27 mouse cellular contexts compared by ENCODE assay signal in genomic region chr13:48104766-48105165, GRCm38 (mm10).
DNase-seq lines count a peak whose midpoint lies in the region; ATAC-seq and TF ChIP-seq lines count a peak whose summit lies in the region.
"Had no signal": no experiment of that assay in that cellular context is flagged by ENCODE, and none has a peak within 500 bp of the region (broad histone marks: within the 10 kb centered on the region; RNA-seq: fewer than 3 reads in every experiment).

No protein-coding gene starts in this region.

- no peak for DNase-seq in forebrain, embryonic 10.5 days (ENCODE audit: extremely low spot score, low spot score)
- peak; percentile 3 for DNase-seq in lung, embryonic 14.5 days
- no peak for DNase-seq in lung, postnatal 25 days (ENCODE audit: low spot score)
- DNase-seq in urinary bladder, postnatal 25 days (ENCODE audit: low spot score): peak; percentile 29
- no peak for DNase-seq in urinary bladder, postnatal 10 days (ENCODE audit: low spot score)
- DNase-seq in forelimb bud, embryonic 11.5 days (ENCODE audit: low read depth, low spot score): peak; percentile 23
- DNase-seq in left cerebral cortex, postnatal 25 days (ENCODE audit: low spot score in 2 of 2): no peak
- DNase-seq: adrenal gland, adult 8-10 months; cerebellum, adult 8-10 months; cerebellum, postnatal 25 days; heart, postnatal 14 days; kidney, adult 11 months; liver; right cerebral cortex, adult 18-20 months; spleen, adult 18-20 months; thymus, adult 2 months; thymus, postnatal 36 days had no signal

- WGBS in forebrain, embryonic 10.5 days: 77% methylated on average over 6 of the region's 6 CpGs
- WGBS in forebrain, embryonic 15.5 days: 54% methylated on average over 6 of the region's 6 CpGs
- 43% methylated on average over 6 of the region's 6 CpGs for WGBS in lung, embryonic 14.5 days

- peaks cover 40% of the 10 kb centered on the region for H3K27me3 ChIP-seq in forebrain, embryonic 10.5 days (ENCODE audit: poor library complexity, severe bottlenecking)
- H3K27me3 ChIP-seq in forebrain, embryonic 15.5 days: no peaks in the 10 kb centered on the region
- H3K27me3 ChIP-seq in lung, embryonic 14.5 days (ENCODE audit: insufficient read depth, low read length): no peaks in the 10 kb centered on the region
- H3K27me3 ChIP-seq: hindbrain, embryonic 15.5 days had no signal

- no peak overlapping the region for H3K4me2 ChIP-seq in forebrain, embryonic 15.5 days (replicated peaks)
- no peak overlapping the region for H3K4me2 ChIP-seq in lung, embryonic 14.5 days
- H3K4me2 ChIP-seq: hindbrain, embryonic 15.5 days; midbrain, embryonic 11.5 days had no signal

- intact Hi-C loops in left cerebral cortex, postnatal 25 days (cut with DNase I): no loop called here

- no peak overlapping the region for H3K4me3 ChIP-seq in forebrain, embryonic 10.5 days
- H3K4me3 ChIP-seq in forebrain, embryonic 15.5 days: no peak overlapping the region
- H3K4me3 ChIP-seq in lung, embryonic 14.5 days (ENCODE audit: low read depth, low read length): no peak overlapping the region
- H3K4me3 ChIP-seq: hindbrain, embryonic 10.5 days; hindbrain, embryonic 15.5 days had no signal

- peak overlapping the region; percentile 82 for H3K27ac ChIP-seq in forebrain, embryonic 10.5 days
- no peak overlapping the region for H3K27ac ChIP-seq in forebrain, embryonic 15.5 days (replicated peaks)
- H3K27ac ChIP-seq in lung, embryonic 14.5 days (ENCODE audit: low read depth): no peak overlapping the region
- H3K27ac ChIP-seq: hindbrain, embryonic 10.5 days; hindbrain, embryonic 15.5 days; liver, embryonic 14.5 days; stomach, postnatal 0 days had no signal

- H3K36me3 ChIP-seq in forebrain, embryonic 10.5 days (replicated peaks): no peaks in the 10 kb centered on the region
- no peaks in the 10 kb centered on the region for H3K36me3 ChIP-seq in forebrain, embryonic 15.5 days
- no peaks in the 10 kb centered on the region for H3K36me3 ChIP-seq in lung, embryonic 14.5 days (ENCODE audit: insufficient read depth)
- H3K36me3 ChIP-seq: hindbrain, embryonic 10.5 days; hindbrain, embryonic 15.5 days had no signal

- H3K4me1 ChIP-seq in forebrain, embryonic 10.5 days: peaks cover 64% of the 10 kb centered on the region
- peaks cover 31% of the 10 kb centered on the region for H3K4me1 ChIP-seq in forebrain, embryonic 15.5 days
- H3K4me1 ChIP-seq in lung, embryonic 14.5 days (ENCODE audit: insufficient read depth): 0 out of 2 replicates have a peak, but pooled peaks cover 3% of the 10 kb centered on the region

- H3K9ac ChIP-seq in forebrain, embryonic 15.5 days (replicated peaks): no peak overlapping the region
- no peak overlapping the region for H3K9ac ChIP-seq in lung, embryonic 14.5 days
- H3K9ac ChIP-seq: hindbrain, embryonic 15.5 days; liver, embryonic 14.5 days had no signal

- TF ChIP-seq CTCF in lung, embryonic 14.5 days (IDR thresholded peaks at IDR 0.05; ENCODE audit: low read depth): no peak

- H3K9me3 ChIP-seq in forebrain, embryonic 10.5 days: no peaks in the 10 kb centered on the region
- H3K9me3 ChIP-seq in forebrain, embryonic 15.5 days: no peaks in the 10 kb centered on the region
- H3K9me3 ChIP-seq in lung, embryonic 14.5 days (ENCODE audit: low read depth, low read length): no peaks in the 10 kb centered on the region
- H3K9me3 ChIP-seq: hindbrain, embryonic 10.5 days; hindbrain, embryonic 15.5 days had no signal

- no peak for ATAC-seq in forebrain, embryonic 15.5 days (replicated peaks)
- no peak for ATAC-seq in lung, embryonic 14.5 days (ENCODE audit: insufficient read depth)
- ATAC-seq: CD4-positive, CD25-positive, alpha-beta regulatory T cell, adult 4 months; forebrain, embryonic 16.5 days; inflammation-experienced regulatory T-cells, adult 6 months; midbrain, embryonic 16.5 days had no signal

Comparison
In these comparisons a context has a peak if more than half of its experiments do, and no peak if none do; other contexts are left out.
1. DNase-seq: peak in lung, embryonic 14.5 days (single experiment), urinary bladder, postnatal 25 days (single experiment) and forelimb bud, embryonic 11.5 days (single experiment); none in forebrain, embryonic 10.5 days (single experiment), lung, postnatal 25 days (single experiment), urinary bladder, postnatal 10 days (single experiment) and left cerebral cortex, postnatal 25 days (0 of 2).